Mouse (Mus musculus): Measurements from ENCODE around the gene Creb3.

DNA sequence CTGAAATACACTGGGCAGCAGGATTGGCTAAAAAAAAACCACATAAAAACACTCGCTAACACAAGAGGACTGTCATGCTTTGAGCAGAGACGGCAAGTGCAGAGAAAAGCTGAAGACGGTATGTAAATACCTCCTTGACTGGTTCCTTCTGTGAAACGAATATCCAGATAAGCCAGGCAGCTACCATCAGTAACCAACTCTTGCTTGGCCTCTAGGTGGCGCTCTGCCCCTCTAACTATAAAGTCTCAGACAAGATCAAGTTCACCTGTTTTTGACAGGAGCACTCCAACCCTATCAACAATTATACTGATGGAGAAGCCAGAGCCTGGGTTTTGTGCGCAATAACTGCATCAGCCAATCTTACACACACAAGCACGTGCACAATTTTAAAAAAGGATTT is 31.6 kb upstream of the Creb3 start:
- TF ChIP-seq POLR2A (IDR thresholded peaks at IDR 0.05; ENCODE audit: low read depth, low read length), result no peak
- peak; percentile 45; the same call in 1 of the 2 replicates for TF ChIP-seq CTCF (IDR thresholded peaks at IDR 0.05; ENCODE audit: borderline replicate concordance, insufficient read depth, low read length)

Measured in embryonic fibroblast, embryonic 13.5 days (primary cell).